Mouse (Mus musculus): ENCODE data around the gene Ncf4.

DNA sequence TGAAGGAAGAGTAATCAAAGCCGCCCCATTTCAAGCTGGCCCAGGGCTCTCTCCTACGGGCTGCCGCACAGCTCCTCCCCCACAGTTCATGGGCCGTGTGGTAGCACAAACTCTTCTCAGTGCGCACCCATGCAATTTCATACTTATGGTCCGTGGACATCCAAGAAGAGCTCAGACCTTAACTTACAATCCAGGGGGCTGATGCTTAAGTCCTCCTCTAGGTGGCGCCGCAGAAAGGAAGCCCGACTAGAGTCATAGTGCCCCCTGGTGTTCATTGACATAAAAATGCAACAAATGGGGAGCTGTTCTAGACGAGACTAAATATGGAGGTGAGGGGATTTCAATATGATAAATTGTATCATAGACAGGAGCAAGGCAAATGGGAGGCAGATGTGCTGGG, 5.1 kb upstream of the Ncf4 start:
- TF ChIP-seq CTCF (IDR thresholded peaks at IDR 0.05; ENCODE audit: low read depth) (peak; percentile 99), EP300 (optimal IDR thresholded peaks at IDR 0.05) (no peak)
